Mouse (Mus musculus) kidney, adult 8-10 months (tissue): ENCODE data around the gene Spata18.

ENCODE experiments used
- DNase-seq, 2 experiments: peaks; one replicate each; pipeline ENCODE4 v3.0.0; 2022

The Spata18 gene

DNA sequence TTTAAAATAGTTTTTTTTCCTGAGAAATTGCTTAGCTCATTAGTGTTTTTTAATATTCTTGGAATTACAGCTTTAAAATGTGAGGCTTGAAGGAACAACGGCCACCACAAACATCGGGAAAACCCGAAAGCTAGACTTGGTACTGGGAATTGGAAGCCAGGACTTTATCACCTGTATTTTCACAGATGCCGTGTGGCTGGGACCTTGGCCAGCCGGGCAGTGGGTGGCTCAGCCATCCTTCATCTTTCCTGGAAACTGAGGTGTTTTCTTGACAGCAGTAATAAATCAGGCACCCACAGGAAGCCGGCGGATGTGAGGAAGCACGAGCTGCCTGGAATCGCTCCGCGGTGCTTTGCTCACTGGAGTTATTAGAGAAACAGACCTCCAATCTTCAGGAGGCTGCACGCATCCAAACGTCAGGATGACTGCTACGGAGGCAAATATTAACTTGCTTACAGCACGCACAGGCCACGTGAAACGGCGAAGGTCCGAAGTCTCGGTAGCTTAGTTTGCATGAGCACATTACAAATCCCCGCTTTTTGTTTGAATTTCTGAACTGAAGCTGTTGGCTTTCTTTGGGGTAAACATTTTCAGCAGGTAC is 70.6 kb downstream of the Spata18 start:
- DNase-seq = peak; percentile 43 to 76

GRCm38 (mm10) chr5:73725981-73726380 is 74.8 kb downstream of the Spata18 start:
- no peak for DNase-seq

- no peak for DNase-seq
These were observed 77.5 kb downstream of the Spata18 start for GRCm38 (mm10) chr5:73728651-73729050.
